Mouse (Mus musculus): ENCODE results near the gene Klhdc3. TPM values are rescaled to one million over a fixed set of nuclear protein-coding genes. Genes with fewer than 3 reads are reported as not detected.

Gene Klhdc3
- polyA plus RNA-seq, 1 experiment from 2014 or later = 131 TPM

DNA sequence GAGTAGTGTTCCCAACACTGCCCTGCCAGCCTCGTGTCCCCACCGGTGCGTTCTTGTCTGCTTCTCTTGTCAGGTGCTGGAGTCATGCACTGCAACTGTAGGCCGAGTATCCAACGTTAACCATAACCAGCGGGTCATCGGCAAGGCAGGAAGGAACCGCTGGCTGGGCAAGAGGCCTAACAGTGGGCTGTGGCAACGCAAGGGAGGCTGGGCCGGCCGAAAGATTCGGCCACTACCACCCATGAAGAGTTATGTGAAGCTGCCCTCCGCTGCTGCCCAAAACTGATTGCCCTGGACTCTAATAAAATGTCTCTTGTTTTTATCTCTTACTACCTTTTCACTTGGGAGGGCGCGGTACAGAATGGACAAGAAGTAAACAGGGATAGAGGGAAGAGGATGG is 30.9 kb downstream of the Klhdc3 start:
- 38% methylated on average over 15 of the region's 15 CpGs for whole genome bisulfite sequencing
- peaks cover 43% of the 10 kb centered on the region for H3K4me1 ChIP-seq
- peak overlapping the region; percentile 69 for H3K4me3 ChIP-seq
- H3K4me2 ChIP-seq (replicated peaks) = peak overlapping the region; percentile 86
- ATAC-seq (ENCODE audit: low FRiP score, low read depth) = no peak
- H3K27me3 ChIP-seq = no peaks in the 10 kb centered on the region
- peak overlapping the region; percentile 90 for H3K27ac ChIP-seq (replicated peaks)
- peak overlapping the region; percentile 91 for H3K9ac ChIP-seq (replicated peaks)
- no peaks in the 10 kb centered on the region for H3K9me3 ChIP-seq
- peaks cover 32% of the 10 kb centered on the region for H3K36me3 ChIP-seq

DNA sequence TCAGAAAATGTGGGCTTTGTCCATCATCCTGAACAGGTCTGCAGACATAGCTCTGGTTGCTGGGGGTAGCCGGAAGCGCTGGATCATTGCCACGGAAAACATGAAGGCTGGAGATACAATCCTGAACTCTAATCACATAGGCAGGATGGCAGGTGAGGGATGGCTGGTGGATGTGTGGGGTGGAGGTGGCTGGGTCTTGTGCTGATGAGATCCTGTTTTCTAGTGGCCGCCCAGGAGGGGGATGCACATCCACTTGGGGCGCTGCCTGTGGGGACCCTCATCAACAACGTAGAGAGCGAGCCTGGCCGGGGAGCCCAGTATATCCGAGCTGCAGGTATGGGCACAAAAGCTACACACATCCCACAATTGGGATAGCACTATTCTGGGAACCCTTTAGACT is 32.3 kb downstream of the Klhdc3 start:
- 0 out of 2 replicates have a peak overlapping the region, but pooled peaks have one; percentile 1 for H3K9ac ChIP-seq (replicated peaks)
- H3K4me1 ChIP-seq = peaks cover 50% of the 10 kb centered on the region
- H3K36me3 ChIP-seq = peaks cover 18% of the 10 kb centered on the region
- H3K4me2 ChIP-seq (replicated peaks) = no peak overlapping the region
- H3K27ac ChIP-seq (replicated peaks) = no peak overlapping the region
- H3K27me3 ChIP-seq = no peaks in the 10 kb centered on the region
- H3K9me3 ChIP-seq = no peaks in the 10 kb centered on the region
- WGBS = 89% methylated on average over 9 of the region's 9 CpGs
- ATAC-seq (ENCODE audit: low FRiP score, low read depth) = no peak
- no peak overlapping the region for H3K4me3 ChIP-seq

DNA sequence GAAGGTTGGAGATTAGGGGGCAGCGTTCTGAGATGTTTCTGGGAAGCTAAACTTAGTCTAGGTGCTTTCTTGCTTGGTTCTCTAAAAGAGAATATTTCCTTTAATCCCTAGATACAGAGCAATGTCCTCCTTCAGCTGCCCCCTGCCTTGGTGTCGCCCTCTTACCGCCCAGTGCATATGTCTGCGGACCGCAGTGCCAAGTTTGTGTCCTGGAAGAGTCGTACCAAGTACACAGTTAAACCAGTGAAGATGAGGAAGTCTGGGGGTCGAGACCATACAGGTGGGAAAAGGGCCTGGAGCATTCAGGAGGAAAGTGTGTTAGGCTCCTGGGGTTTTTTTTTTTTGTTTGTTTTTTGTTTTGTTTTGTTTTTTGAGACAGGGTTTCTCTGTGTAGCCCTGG is 33.4 kb downstream of the Klhdc3 start:
- peaks cover 12% of the 10 kb centered on the region for H3K36me3 ChIP-seq
- H3K4me1 ChIP-seq = peaks cover 47% of the 10 kb centered on the region
- no peaks in the 10 kb centered on the region for H3K27me3 ChIP-seq
- H3K9ac ChIP-seq (replicated peaks) = 0 out of 2 replicates have a peak overlapping the region, but pooled peaks have one; percentile 66
- H3K27ac ChIP-seq (replicated peaks) = no peak overlapping the region
- H3K4me2 ChIP-seq (replicated peaks) = peak overlapping the region; percentile 94; the same call in 1 of the 2 replicates
- peak overlapping the region; percentile 72; the same call in 1 of the 2 replicates for H3K4me3 ChIP-seq
- no peak for ATAC-seq (ENCODE audit: low FRiP score, low read depth)
- 91% methylated on average over 7 of the region's 7 CpGs for WGBS
- no peaks in the 10 kb centered on the region for H3K9me3 ChIP-seq

- H3K27me3 ChIP-seq = no peaks in the 10 kb centered on the region
- H3K4me1 ChIP-seq = peaks cover 37% of the 10 kb centered on the region
- under 1% methylated on average over 19 of the region's 19 CpGs for WGBS
- peak overlapping the region; percentile 72 for H3K4me3 ChIP-seq
- H3K4me2 ChIP-seq (replicated peaks) = peak overlapping the region; percentile 94
- H3K9ac ChIP-seq (replicated peaks) = peak overlapping the region; percentile 66
- H3K27ac ChIP-seq (replicated peaks) = peak overlapping the region; percentile 73
- no peak for ATAC-seq (ENCODE audit: low FRiP score, low read depth)
- no peaks in the 10 kb centered on the region for H3K9me3 ChIP-seq
- peaks cover 22% of the 10 kb centered on the region for H3K36me3 ChIP-seq
Observed at GRCm38 (mm10) chr17:46646322-46646662, 34.4 kb downstream of the Klhdc3 start.

DNA sequence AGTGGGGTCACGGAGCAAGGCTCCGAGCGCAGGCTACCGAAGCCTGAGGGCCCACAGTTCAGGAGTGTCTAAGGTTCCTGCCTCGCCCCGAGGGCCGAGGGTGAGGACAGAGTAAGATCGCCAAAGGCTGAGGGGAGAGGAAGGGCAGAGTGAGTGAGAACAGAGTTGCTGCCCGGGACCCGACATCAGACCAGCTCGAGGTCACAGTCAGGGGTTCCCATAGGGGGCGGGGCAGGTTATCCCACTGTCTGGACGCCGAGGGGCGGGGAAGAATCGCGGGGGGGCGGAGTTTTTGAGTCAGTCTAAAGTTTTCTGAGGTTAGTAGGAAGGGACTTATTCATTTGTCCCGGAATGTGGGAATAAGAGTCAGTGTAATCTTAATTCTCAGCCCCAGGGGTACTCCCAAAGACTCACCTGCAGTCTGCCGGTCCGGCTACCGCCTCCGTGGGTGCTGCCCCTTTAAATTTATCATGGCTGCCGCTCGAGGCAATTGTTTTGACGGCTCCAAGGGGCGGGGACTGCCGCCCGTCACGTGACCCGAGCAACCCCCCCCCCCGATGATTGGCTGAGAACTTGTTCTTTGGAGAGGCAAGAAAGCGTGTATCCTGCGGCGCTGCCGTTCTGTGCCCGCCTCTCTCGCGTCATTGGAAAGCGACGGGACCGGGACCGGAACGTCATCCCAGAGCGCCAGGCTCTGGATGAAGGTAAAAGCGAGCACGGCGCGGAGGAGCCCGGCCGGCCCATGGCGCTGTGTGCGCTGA is 35.0 kb downstream of the Klhdc3 start, which contains the start of the genes Klc4 and Mrpl2:
TSS of gene Klc4 (minus strand) at position 462 of the 761 bp plus-strand sequence.
TSS of gene Mrpl2 (plus strand) at position 669 of the 761 bp plus-strand sequence.
- under 1% methylated on average over 53 of the region's 53 CpGs for WGBS
- Histone ChIP-seq H3K4me1 (peaks cover 32% of the 10 kb centered on the region), H3K4me2 (replicated peaks) (peak within 1 kb of the TSS; percentile 94), H3K27ac (replicated peaks) (peak within 1 kb of the TSS; percentile 73), H3K36me3 (peaks cover 27% of the 10 kb centered on the region), H3K4me3 (peak within 1 kb of the TSS; percentile 72), H3K9me3 (no peaks in the 10 kb centered on the region), H3K9ac (replicated peaks) (peak within 1 kb of the TSS; percentile 77), H3K27me3 (no peaks in the 10 kb centered on the region)
- ATAC-seq (ENCODE audit: low FRiP score, low read depth) = peak; percentile 69

DNA sequence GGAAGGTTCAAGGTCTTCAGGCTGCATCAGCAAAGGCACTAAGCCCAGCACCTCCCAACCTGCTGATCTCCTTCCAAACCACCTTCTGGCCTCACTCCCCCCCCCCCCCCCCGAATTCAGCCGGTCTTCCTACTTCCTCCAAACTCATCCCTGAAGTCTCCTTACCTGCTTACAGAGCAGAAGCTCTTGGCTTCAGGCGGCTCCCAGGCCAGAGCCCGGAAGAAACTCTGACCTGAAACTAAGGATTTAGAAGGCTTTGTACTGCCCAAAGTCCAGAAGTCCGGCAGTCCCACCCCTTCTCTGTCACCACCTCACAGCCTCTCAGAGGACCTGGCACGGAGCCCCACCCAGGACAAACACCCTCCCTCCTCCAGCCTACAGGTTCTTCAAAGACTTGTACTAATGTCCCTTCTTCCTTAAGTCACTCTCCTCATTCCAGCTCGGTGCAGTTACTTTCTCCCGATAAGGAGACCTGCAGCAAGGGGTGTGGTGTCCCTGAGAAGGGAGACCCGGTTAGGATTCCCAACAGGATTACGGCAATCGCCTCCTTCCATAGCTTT is 35.7 kb downstream of the Klhdc3 start:
- H3K27ac ChIP-seq (replicated peaks) = peak overlapping the region; percentile 49; the same call in 1 of the 2 replicates
- peak; percentile 1; the same call in 1 of the 2 replicates for ATAC-seq (ENCODE audit: low FRiP score, low read depth)

DNA sequence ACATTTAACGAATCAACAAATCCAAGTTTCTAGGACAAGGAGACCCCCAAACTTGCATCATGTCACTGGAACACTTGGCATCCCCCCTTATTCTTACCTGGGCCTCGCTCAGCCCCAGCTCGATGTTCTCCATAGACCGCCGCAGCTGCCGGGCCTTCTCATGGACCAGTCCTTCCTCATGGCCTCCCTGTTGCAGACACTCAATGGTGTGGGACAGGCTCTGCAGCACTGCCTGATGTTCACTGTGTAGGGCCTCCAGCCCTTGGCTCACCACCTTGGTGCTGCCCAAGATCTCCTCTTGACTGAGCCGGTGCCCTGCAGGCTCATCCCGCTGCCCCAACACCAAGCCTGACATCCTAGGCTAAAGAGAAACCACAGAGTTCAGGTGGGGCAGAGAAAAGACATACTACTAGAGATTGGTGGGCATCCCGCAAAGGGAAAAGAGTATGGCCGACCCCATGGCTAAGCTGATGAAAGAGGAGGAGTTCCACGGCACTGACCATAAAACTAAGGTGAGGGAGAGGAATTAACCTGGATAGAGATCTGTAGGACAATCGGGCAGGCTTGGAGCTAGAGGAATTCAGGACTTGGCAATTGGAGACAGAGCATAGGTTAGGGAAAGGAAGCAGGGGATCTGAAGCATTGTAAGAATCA is 36.4 kb downstream of the Klhdc3 start:
- H3K9ac ChIP-seq (replicated peaks) = peak overlapping the region; percentile 77
- H3K4me3 ChIP-seq = peak overlapping the region; percentile 72
- peaks cover 41% of the 10 kb centered on the region for H3K36me3 ChIP-seq
- 87% methylated on average over 12 of the region's 12 CpGs for WGBS
- no peak overlapping the region for H3K27ac ChIP-seq (replicated peaks)
- ATAC-seq (ENCODE audit: low FRiP score, low read depth) = no peak
- H3K4me1 ChIP-seq = peaks cover 22% of the 10 kb centered on the region
- H3K27me3 ChIP-seq = no peaks in the 10 kb centered on the region
- peak overlapping the region; percentile 94 for H3K4me2 ChIP-seq (replicated peaks)
- H3K9me3 ChIP-seq = no peaks in the 10 kb centered on the region

More for the DNA sequence above, 35.7 kb downstream of the Klhdc3 start:
- 7% methylated on average over 10 of the region's 11 CpGs for WGBS
- H3K4me3 ChIP-seq = peak overlapping the region; percentile 72
- peak overlapping the region; percentile 77 for H3K9ac ChIP-seq (replicated peaks)
- H3K4me1 ChIP-seq = peaks cover 29% of the 10 kb centered on the region
- no peaks in the 10 kb centered on the region for H3K27me3 ChIP-seq
- H3K9me3 ChIP-seq = no peaks in the 10 kb centered on the region
- peaks cover 35% of the 10 kb centered on the region for H3K36me3 ChIP-seq
- peak overlapping the region; percentile 94 for H3K4me2 ChIP-seq (replicated peaks)

DNA sequence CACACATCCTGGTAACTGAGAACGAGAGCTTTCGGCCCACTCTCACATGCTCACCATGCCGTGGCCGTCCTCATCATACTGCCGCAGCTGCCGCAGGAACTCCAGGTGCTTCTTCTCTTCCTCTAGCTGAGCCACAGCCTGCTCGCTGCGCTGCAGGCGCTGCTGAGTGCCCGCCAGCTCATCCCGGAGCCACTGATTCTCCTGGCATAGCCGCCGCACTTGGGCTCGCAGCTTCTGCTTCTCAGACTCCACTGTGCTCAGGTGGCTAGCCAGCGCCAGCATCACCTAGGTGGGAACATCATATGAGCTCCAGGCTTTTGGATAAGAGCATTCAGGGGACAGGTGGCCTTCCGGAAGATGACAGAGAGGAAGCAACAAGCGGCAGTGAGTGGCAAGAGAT is 38.7 kb downstream of the Klhdc3 start:
- no peak overlapping the region for H3K9ac ChIP-seq (replicated peaks)
- no peaks in the 10 kb centered on the region for H3K9me3 ChIP-seq
- WGBS = 95% methylated on average over 17 of the region's 17 CpGs
- H3K36me3 ChIP-seq = peaks cover 36% of the 10 kb centered on the region
- H3K4me2 ChIP-seq (replicated peaks) = no peak overlapping the region
- H3K4me3 ChIP-seq = no peak overlapping the region
- H3K4me1 ChIP-seq = peaks cover 20% of the 10 kb centered on the region
- ATAC-seq (ENCODE audit: low FRiP score, low read depth) = no peak
- H3K27me3 ChIP-seq = no peaks in the 10 kb centered on the region
- no peak overlapping the region for H3K27ac ChIP-seq (replicated peaks)

GRCm38 (mm10) chr17:46639929-46640328 is 40.8 kb downstream of the Klhdc3 start:
- peaks cover 14% of the 10 kb centered on the region for H3K4me1 ChIP-seq
- H3K4me2 ChIP-seq (replicated peaks) = no peak overlapping the region
- peaks cover 46% of the 10 kb centered on the region for H3K36me3 ChIP-seq
- H3K4me3 ChIP-seq = no peak overlapping the region
- H3K27me3 ChIP-seq = no peaks in the 10 kb centered on the region
- 82% methylated on average over 9 of the region's 9 CpGs for WGBS
- no peak overlapping the region for H3K9ac ChIP-seq (replicated peaks)
- no peak for ATAC-seq (ENCODE audit: low FRiP score, low read depth)
- no peaks in the 10 kb centered on the region for H3K9me3 ChIP-seq
- H3K27ac ChIP-seq (replicated peaks) = no peak overlapping the region

DNA sequence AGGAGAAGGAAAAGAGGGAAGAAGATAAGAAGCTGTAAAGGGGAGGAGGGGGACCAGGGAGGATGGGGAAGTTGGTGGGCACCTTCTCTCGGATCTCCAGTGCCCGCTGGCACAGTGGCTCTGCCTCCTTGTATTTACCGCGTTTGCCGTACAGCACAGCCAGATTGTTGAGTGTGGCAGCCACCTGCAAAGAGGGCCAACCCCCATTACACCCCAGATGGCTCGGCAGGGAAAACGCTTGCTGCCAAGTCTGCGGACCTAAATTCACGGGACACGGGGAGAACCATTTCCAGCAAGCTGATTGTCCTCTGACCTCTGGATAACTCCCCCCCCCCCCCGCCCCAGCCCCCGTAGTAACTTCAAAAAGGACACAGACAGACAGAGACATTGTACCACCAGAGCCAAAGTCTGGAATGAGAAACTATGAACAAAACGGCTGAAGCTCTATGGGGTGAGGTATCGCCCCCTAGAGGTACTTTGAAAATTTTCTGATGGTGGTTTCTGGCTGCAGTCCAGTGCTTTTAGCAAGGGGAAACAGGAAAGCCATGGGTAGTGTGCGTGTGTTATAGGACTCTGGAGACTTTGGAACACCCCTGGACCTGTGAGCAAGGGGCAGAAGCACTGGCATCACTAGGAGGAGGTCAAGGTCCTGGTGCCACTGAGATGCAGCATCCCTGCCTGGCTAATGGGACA is 43.7 kb downstream of the Klhdc3 start:
- no peak overlapping the region for H3K4me3 ChIP-seq
- no peak for ATAC-seq (ENCODE audit: low FRiP score, low read depth)
- no peaks in the 10 kb centered on the region for H3K9me3 ChIP-seq
- H3K9ac ChIP-seq (replicated peaks) = no peak overlapping the region; the same call in 1 of the 2 replicates
- peaks cover 61% of the 10 kb centered on the region for H3K36me3 ChIP-seq
- H3K4me2 ChIP-seq (replicated peaks) = peak overlapping the region; percentile 30; the same call in 1 of the 2 replicates
- H3K4me1 ChIP-seq = peaks cover 5% of the 10 kb centered on the region; the same call in 1 of the 2 replicates
- no peak overlapping the region for H3K27ac ChIP-seq (replicated peaks)
- WGBS = 31% methylated on average over 15 of the region's 15 CpGs
- no peaks in the 10 kb centered on the region for H3K27me3 ChIP-seq

DNA sequence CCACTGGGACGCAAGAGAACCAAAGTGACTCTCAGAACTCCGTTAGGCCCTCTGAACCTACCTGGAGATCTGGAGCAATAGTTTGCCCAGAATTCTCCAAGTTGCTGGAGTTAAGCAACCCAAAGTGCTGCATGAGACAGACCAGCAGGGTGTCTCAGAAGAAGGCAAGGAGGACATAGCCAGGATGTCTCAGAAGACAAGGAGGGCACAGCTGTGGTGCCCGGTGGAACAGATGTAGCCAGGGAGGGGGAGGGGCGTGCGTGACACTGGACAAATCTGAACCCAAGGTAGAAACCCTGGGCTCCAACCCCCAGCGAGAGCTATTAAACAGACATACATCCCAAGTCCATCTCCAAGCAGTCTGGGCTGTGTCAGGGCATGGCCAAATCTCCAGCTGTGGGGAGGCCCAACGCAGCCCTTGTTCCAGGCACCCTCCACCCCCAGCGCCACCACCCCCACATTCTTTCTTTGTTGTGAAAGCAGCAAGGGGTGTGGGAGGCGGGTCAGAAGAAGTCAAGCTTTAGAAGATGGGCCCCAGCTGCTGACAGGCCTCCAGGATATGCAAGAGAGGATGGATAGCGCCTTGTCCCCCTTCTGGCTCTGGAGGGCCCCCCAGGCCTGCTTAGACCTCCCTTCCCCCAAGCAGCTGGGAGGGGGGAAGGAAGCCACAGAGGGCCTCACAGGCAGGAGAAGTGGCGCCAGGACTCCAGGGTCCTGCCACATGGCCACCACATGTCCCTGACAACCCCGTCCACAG is 50.9 kb downstream of the Klhdc3 start:
- H3K27ac ChIP-seq (replicated peaks) = peak overlapping the region; percentile 90
- peak overlapping the region; percentile 90 for H3K4me3 ChIP-seq
- H3K9me3 ChIP-seq = no peaks in the 10 kb centered on the region
- no peaks in the 10 kb centered on the region for H3K27me3 ChIP-seq
- ATAC-seq (ENCODE audit: low FRiP score, low read depth) = peak; percentile 55
- peak overlapping the region; percentile 83 for H3K4me2 ChIP-seq (replicated peaks)
- 9% methylated on average over 12 of the region's 12 CpGs for WGBS
- peaks cover 31% of the 10 kb centered on the region for H3K4me1 ChIP-seq
- peak overlapping the region; percentile 47; the same call in 1 of the 2 replicates for H3K9ac ChIP-seq (replicated peaks)
- peaks cover 32% of the 10 kb centered on the region for H3K36me3 ChIP-seq
